Mouse (Mus musculus) kidney, adult 2 months (tissue): ENCODE measurements around the gene Tmcc3. TPM values are rescaled to one million over a fixed set of nuclear protein-coding genes. Genes with fewer than 3 reads are reported as not detected.

ENCODE experiments used
- DNase-seq: peaks from one replicate; pipeline ENCODE4 v3.0.0; 2021
- H3K27ac ChIP-seq: fragments of 200-500 bp; 2 replicates; pipeline ENCODE4 v1.5.1; 2012; ENCODE audit warnings: low read depth, low read length, control low read depth, inconsistent platforms; ENCODE audit not compliant: insufficient read depth
- H3K27me3 ChIP-seq: fragments of 200-500 bp; replicated peaks from 2 replicates; pipeline ENCODE4 v1.6.1; 2012; ENCODE audit warnings: mild to moderate bottlenecking, moderate library complexity, low read length, inconsistent platforms; ENCODE audit not compliant: control insufficient read depth, insufficient read depth
- H3K36me3 ChIP-seq: fragments of 200-500 bp; 2 replicates; pipeline ENCODE4 v1.6.1; 2012; ENCODE audit warnings: mild to moderate bottlenecking, moderate library complexity, low read length, inconsistent platforms; ENCODE audit not compliant: control insufficient read depth, insufficient read depth
- H3K4me1 ChIP-seq: fragments of 200-500 bp; 2 replicates; pipeline ENCODE4 v1.6.1; 2011; ENCODE audit warnings: low read length; ENCODE audit not compliant: control insufficient read depth, insufficient read depth
- H3K4me3 ChIP-seq: fragments of 200-500 bp; 2 replicates; pipeline ENCODE4 v1.5.1; 2011; ENCODE audit warnings: mild to moderate bottlenecking, low read depth, low read length, control low read depth; ENCODE audit not compliant: insufficient read depth
- CTCF ChIP-seq: fragments of 200-500 bp; conservative IDR thresholded peaks from 2 replicates; pipeline ENCODE4 v1.5.1; 2011; ENCODE audit warnings: low read depth, mild to moderate bottlenecking, control low read depth, low read length, moderate library complexity, mixed read lengths; ENCODE audit not compliant: insufficient read depth, insufficient read length
- POLR2A ChIP-seq: fragments of 200-500 bp; IDR thresholded peaks from one replicate; pipeline ENCODE4 v1.6.1; 2011; ENCODE audit warnings: low read depth, low read length, control low read depth
- WGBS: fragments of 180-500 bp; shearing (Covaris S2); methylation state at CpG from one replicate; pipeline ENCODE4 v1.1.7; 2018; 5-methylcytosine and 5-hydroxymethylcytosine counted together
- polyA plus RNA-seq: library from polyadenylated mRNA; depleted of rRNA; stranded (reverse); fragments of >200 nt; gene quantifications from 2 replicates; pipeline ENCODE4 v1.2.3, GENCODE M21; 2012

Tmcc3 gene
- polyA plus RNA-seq, 1 experiment: 11.2 TPM

DNA sequence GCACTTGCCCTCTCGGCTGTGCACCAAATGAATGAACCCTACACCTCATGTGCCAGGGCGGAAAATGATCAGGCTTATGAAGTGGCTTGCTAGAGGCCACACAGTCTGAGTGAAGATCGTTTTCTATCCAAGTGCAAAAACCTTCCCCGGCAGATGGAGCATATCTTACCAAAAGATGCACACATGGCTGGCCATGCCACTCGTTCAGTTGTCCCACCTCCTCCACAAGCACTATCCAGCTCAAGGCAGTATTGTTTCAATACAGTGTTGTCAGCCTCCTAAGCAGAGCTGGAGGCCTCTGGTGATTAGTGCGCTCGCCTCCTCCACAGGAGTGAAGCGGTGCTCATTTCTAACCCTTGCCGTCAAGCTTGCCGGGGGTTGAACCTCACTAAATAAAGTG lies 66.1 kb downstream of the Tmcc3 start:
- Histone ChIP-seq H3K4me1 (peaks cover 14% of the 10 kb centered on the region; the same call in 1 of the 2 replicates), H3K4me3 (0 out of 2 replicates have a peak overlapping the region, but pooled peaks have one; percentile 25), H3K27ac (peak overlapping the region; percentile 2; the same call in 1 of the 2 replicates), H3K36me3 (no peaks in the 10 kb centered on the region), H3K27me3 (no peaks in the 10 kb centered on the region)
- TF ChIP-seq CTCF (no peak), POLR2A (no peak)
- 40% methylated on average over 10 of the region's 10 CpGs for WGBS
- DNase-seq: no peak

DNA sequence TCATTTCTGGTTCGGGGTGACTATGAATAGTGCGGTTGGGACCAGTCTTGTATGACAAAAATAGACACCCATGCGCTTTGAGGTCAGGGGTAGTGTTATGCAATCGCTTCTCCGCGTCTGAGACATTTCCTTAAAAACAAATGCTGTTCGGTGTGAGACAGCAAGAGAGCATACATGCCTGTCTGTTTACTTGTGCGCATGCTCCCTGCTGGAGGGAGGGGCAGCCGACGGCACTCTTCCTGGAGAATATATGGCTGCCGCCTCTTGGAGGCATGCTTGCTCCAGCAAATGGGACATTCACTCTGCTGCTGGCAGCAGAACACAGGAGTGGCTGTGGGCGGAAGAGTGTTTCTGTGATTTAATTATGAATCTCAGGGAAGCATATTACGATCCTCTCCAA lies 66.6 kb downstream of the Tmcc3 start:
- peak overlapping the region; percentile 2; the same call in 1 of the 2 replicates for H3K27ac ChIP-seq
- 5% methylated on average over 13 of the region's 13 CpGs for WGBS
- peak; percentile 92 for DNase-seq
- peaks cover 14% of the 10 kb centered on the region; the same call in 1 of the 2 replicates for H3K4me1 ChIP-seq
- no peaks in the 10 kb centered on the region for H3K27me3 ChIP-seq
- TF ChIP-seq POLR2A (no peak), CTCF (peak; percentile 42; the same call in 1 of the 2 replicates)
- H3K36me3 ChIP-seq: no peaks in the 10 kb centered on the region
- H3K4me3 ChIP-seq: peak overlapping the region; percentile 25

- peaks cover 14% of the 10 kb centered on the region; the same call in 1 of the 2 replicates for H3K4me1 ChIP-seq
- 97% methylated on average over 2 of the region's 2 CpGs for WGBS
- no peak for DNase-seq
- TF ChIP-seq CTCF (peak; percentile 35; the same call in 1 of the 2 replicates), POLR2A (no peak)
- no peaks in the 10 kb centered on the region for H3K27me3 ChIP-seq
- H3K4me3 ChIP-seq: no peak overlapping the region
- H3K36me3 ChIP-seq: no peaks in the 10 kb centered on the region
- no peak overlapping the region for H3K27ac ChIP-seq
Measured at GRCm38 (mm10) chr10:94380082-94380481, 68.3 kb downstream of the Tmcc3 start.

DNA sequence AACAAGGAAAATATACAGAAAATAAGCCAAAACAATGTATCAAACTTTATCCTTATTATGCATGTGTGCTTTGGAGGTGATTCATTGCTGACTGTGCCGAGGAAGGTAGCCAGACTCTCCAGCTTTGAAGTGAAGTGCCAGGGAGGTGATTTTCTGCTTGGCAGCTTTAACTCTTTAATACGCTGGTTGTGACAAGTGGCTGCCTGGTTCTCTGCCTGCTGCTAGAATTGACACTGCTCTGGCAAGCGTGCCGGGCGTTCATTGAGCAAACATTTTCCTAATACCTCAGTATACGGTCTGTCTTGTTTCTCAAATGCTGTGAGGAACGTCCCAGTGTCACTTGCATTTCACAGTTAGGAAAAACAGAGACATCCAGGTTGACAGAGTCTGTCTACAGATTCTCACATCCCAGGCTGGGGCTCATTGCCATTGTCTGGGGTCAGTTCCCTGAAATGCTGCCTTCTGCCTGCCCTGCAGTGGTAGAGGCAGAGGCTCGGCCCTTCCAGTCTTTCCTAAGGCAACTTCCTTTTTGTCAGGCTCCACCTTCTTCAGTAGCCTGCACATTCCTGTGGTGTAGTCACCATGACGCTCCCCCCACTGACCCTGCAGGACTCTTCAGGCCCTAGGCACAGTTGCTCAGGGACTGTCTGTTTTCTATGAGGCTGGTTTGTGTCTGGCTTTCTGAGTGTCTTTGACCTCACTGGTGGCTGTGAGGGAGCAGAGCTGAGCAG lies 69.1 kb downstream of the Tmcc3 start:
- TF ChIP-seq CTCF (no peak), POLR2A (no peak)
- Histone ChIP-seq H3K4me3 (no peak overlapping the region), H3K27me3 (no peaks in the 10 kb centered on the region), H3K27ac (peak overlapping the region; percentile 34; the same call in 1 of the 2 replicates), H3K4me1 (peaks cover 14% of the 10 kb centered on the region; the same call in 1 of the 2 replicates), H3K36me3 (no peaks in the 10 kb centered on the region)
- 24% methylated on average over 9 of the region's 9 CpGs for WGBS
- DNase-seq: peak; percentile 89

DNA sequence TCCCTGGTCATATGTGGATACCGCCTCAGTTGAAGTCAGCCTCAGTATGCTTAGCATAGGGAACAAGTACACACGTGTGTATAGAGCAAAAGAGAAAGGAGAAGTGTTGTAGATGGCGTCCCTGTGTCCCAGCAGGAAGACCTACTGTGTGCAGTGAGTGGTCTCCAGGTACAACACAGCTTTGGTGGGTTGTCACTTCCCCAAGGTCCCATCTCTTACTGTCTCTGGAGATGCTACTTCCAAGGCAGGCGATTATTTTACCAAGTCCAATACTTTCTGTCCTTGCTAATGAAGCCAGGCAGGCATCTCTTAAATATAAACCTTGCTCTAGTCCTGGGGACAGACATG lies 69.6 kb downstream of the Tmcc3 start:
- 67% methylated on average over 4 of the region's 4 CpGs for WGBS
- no peak for DNase-seq
- Histone ChIP-seq H3K4me1 (peaks cover 14% of the 10 kb centered on the region; the same call in 1 of the 2 replicates), H3K27me3 (no peaks in the 10 kb centered on the region), H3K36me3 (no peaks in the 10 kb centered on the region), H3K27ac (no peak overlapping the region; the same call in 1 of the 2 replicates), H3K4me3 (no peak overlapping the region)
- TF ChIP-seq POLR2A: no peak
- no peak for TF ChIP-seq CTCF

GRCm38 (mm10) chr10:94382618-94383017 lies 70.9 kb downstream of the Tmcc3 start:
- Histone ChIP-seq H3K27ac (no peak overlapping the region), H3K4me1 (peaks cover 14% of the 10 kb centered on the region; the same call in 1 of the 2 replicates), H3K4me3 (no peak overlapping the region), H3K36me3 (no peaks in the 10 kb centered on the region), H3K27me3 (no peaks in the 10 kb centered on the region)
- WGBS: 90% methylated on average over 14 of the region's 14 CpGs
- TF ChIP-seq CTCF: no peak
- TF ChIP-seq POLR2A: no peak
- no peak for DNase-seq

DNA sequence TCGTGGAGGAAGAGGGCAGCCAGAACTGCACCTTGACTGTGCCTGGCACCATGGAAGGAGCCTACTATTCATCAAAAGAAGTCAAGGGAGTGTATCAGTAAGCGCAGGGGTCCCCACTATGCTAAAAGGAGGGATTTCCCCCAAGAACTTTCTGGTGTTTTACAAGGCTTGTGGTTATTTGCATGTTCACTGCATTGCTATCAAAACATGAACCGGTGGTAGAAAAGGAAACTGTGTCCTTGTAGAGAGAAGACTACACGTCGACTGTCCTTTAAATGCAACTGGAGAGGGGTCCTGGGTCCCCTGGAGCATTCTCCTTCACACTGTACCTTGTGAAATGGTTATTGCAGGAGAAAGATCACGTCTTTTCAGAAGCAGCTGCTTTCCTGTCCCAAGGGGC lies 71.8 kb downstream of the Tmcc3 start:
- TF ChIP-seq POLR2A (no peak), CTCF (no peak)
- no peak for DNase-seq

More for the DNA sequence above, 71.8 kb downstream of the Tmcc3 start:
- Histone ChIP-seq H3K36me3 (no peaks in the 10 kb centered on the region), H3K4me3 (no peak overlapping the region), H3K4me1 (peaks cover 14% of the 10 kb centered on the region; the same call in 1 of the 2 replicates), H3K27ac (no peak overlapping the region), H3K27me3 (no peaks in the 10 kb centered on the region)
- WGBS: 91% methylated on average over 6 of the region's 6 CpGs
